Mouse (Mus musculus) bone marrow macrophage, adult 2 months (primary cell): ENCODE data around the gene Prr7.

ENCODE experiments used
- CTCF ChIP-seq: IDR thresholded peaks from 2 replicates; pipeline ENCODE4 v1.5.1; 2012; ENCODE audit warnings: low read depth, mild to moderate bottlenecking, low read length, moderate library complexity
- POLR2A ChIP-seq: IDR thresholded peaks from 2 replicates; pipeline ENCODE4 v1.6.1; 2012; ENCODE audit warnings: mild to moderate bottlenecking, low read depth, low read length, borderline replicate concordance

DNA sequence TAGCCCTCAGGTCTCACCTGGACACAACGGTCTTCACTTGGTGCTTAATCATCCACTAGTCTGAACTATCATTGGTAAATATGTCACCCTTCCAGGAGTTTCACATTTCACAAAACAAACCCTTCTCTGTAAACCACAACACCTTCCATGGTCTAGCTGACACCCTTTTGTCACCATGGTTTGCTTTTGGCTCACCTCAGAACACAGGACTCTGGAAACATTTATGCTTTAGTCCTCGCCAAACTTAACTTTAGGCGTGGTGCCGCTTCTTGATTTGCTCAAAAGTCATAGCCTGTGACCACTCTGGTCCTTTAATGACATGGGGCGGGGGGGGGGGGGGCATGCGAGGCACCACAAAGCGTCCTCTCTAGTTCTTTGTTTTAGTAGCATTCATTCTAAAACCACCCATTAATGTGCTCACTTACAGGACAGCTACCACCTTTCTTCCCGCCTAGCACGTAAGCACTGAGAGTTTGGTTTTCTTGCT, 20.2 kb upstream of the Prr7 start:
- TF ChIP-seq CTCF (no peak), POLR2A (no peak)
